Mouse (Mus musculus) neural tube, embryonic 15.5 days (tissue): Measurements from ENCODE around the gene Traf1. TPM values are rescaled to one million over a fixed set of nuclear protein-coding genes. Genes with fewer than 3 reads are reported as not detected.
A peak's percentile ranks its signal among the peaks of the same experiment; 100 is the strongest.

Experiments
- ATAC-seq: fragments of 200-750 bp; cut with Nextera tagmentation; 2 replicates; pipeline ENCODE4 v1.8.0; 2017; ENCODE audit warnings: mild to moderate bottlenecking, moderate TSS enrichment, moderate library complexity; ENCODE audit not compliant: low FRiP score
- H3K27ac ChIP-seq: fragments of 300-500 bp; sonication (generic); replicated peaks from 2 replicates; pipeline ENCODE4 v1.5.1; 2015; ENCODE audit warnings: mild to moderate bottlenecking, inconsistent platforms
- H3K27me3 ChIP-seq: fragments of 300-500 bp; sonication (generic); replicated peaks from 2 replicates; pipeline ENCODE4 v1.6.1; 2015; ENCODE audit warnings: inconsistent platforms
- H3K36me3 ChIP-seq: fragments of 300-500 bp; sonication (generic); 2 replicates; pipeline ENCODE4 v1.6.1; 2015; ENCODE audit warnings: inconsistent platforms
- H3K4me1 ChIP-seq: fragments of 300-500 bp; sonication (generic); 2 replicates; pipeline ENCODE4 v1.6.1; 2015; ENCODE audit warnings: inconsistent platforms
- H3K4me2 ChIP-seq: fragments of 300-500 bp; sonication (generic); 2 replicates; pipeline ENCODE4 v1.6.1; 2015; ENCODE audit warnings: inconsistent platforms, mild to moderate bottlenecking, moderate library complexity
- H3K4me3 ChIP-seq: fragments of 300-500 bp; sonication (generic); replicated peaks from 2 replicates; pipeline ENCODE4 v1.5.1; 2015; ENCODE audit warnings: mild to moderate bottlenecking, inconsistent platforms
- H3K9ac ChIP-seq: fragments of 300-500 bp; sonication (generic); replicated peaks from 2 replicates; pipeline ENCODE4 v1.6.1; 2015; ENCODE audit warnings: mild to moderate bottlenecking, inconsistent platforms
- H3K9me3 ChIP-seq: fragments of 300-500 bp; sonication (generic); replicated peaks from 2 replicates; pipeline ENCODE4 v1.6.1; 2016; ENCODE audit warnings: inconsistent platforms
- WGBS: fragments of 180-500 bp; shearing (Covaris S2); methylation state at CpG from one replicate; pipeline ENCODE4 v1.1.7; 2015; ENCODE audit warnings: mixed read lengths; 5-methylcytosine and 5-hydroxymethylcytosine counted together
- polyA plus RNA-seq: library from polyadenylated mRNA; unstranded; fragments of >200 nt; fragmentation: Nextera tagmentation; extraction: Ambion mirVana; gene quantifications from 2 replicates; pipeline ENCODE4 v1.2.1, GENCODE M21; 2015

Gene Traf1
- polyA plus RNA-seq, 1 experiment from 2014 or later: 3.9 TPM

DNA sequence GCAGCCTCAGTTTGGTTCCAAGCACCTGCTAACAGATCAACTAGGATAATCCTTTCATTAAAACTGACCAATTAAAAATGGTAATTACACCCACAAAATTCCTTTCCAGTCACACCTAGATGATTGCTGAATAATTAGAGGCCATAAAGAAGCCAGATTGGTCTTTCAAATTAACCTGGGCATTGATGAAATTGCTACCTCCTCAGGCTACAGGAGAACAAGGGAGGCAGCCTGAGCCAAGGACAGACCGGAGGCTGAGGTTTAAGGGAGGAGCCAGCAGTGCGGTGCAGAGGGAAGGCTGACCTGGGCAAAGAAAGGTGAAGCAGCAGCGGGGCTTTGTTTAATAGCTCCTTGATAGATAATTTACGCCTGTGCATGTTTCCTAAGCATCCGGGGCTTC lies 24.1 kb downstream of the Traf1 start:
- Histone ChIP-seq H3K36me3 (no peaks in the 10 kb centered on the region), H3K27me3 (no peaks in the 10 kb centered on the region; the same call in 1 of the 2 replicates), H3K4me3 (no peak overlapping the region), H3K4me2 (no peak overlapping the region), H3K27ac (no peak overlapping the region), H3K4me1 (peaks cover 13% of the 10 kb centered on the region), H3K9ac (no peak overlapping the region), H3K9me3 (no peaks in the 10 kb centered on the region)
- no peak for ATAC-seq
- 24% methylated on average over 5 of the region's 5 CpGs for WGBS

GRCm38 (mm10) chr2:34927320-34927719 lies 34.3 kb downstream of the Traf1 start:
- Histone ChIP-seq H3K36me3 (no peaks in the 10 kb centered on the region), H3K27ac (no peak overlapping the region), H3K27me3 (no peaks in the 10 kb centered on the region; the same call in 1 of the 2 replicates), H3K4me2 (no peak overlapping the region), H3K9me3 (no peaks in the 10 kb centered on the region), H3K4me3 (no peak overlapping the region), H3K9ac (no peak overlapping the region), H3K4me1 (no peaks in the 10 kb centered on the region)
- no peak for ATAC-seq
- WGBS: 84% methylated on average over 5 of the region's 5 CpGs

- Histone ChIP-seq H3K9me3 (no peaks in the 10 kb centered on the region), H3K36me3 (no peaks in the 10 kb centered on the region), H3K9ac (no peak overlapping the region), H3K4me3 (no peak overlapping the region), H3K4me1 (no peaks in the 10 kb centered on the region), H3K27me3 (no peaks in the 10 kb centered on the region; the same call in 1 of the 2 replicates), H3K27ac (no peak overlapping the region), H3K4me2 (no peak overlapping the region)
- 15% methylated on average over 2 of the region's 2 CpGs for WGBS
- no peak for ATAC-seq
These were observed 38.8 kb downstream of the Traf1 start for GRCm38 (mm10) chr2:34922729-34923128.

- no peaks in the 10 kb centered on the region for H3K36me3 ChIP-seq
- no peak overlapping the region for H3K4me3 ChIP-seq
- H3K4me1 ChIP-seq: no peaks in the 10 kb centered on the region
- no peak overlapping the region for H3K27ac ChIP-seq
- no peak overlapping the region for H3K9ac ChIP-seq
- H3K4me2 ChIP-seq: no peak overlapping the region
- WGBS: 66% methylated on average over 2 of the region's 2 CpGs
- peaks cover 5% of the 10 kb centered on the region for H3K27me3 ChIP-seq
- no peaks in the 10 kb centered on the region for H3K9me3 ChIP-seq
- ATAC-seq: no peak
These were observed 41.4 kb downstream of the Traf1 start for GRCm38 (mm10) chr2:34920144-34920543.

- peaks cover 19% of the 10 kb centered on the region for H3K4me1 ChIP-seq
- peaks cover 41% of the 10 kb centered on the region for H3K27me3 ChIP-seq
- no peak overlapping the region for H3K27ac ChIP-seq
- 53% methylated on average over 2 of the region's 2 CpGs for WGBS
- H3K4me3 ChIP-seq: no peak overlapping the region
- no peak for ATAC-seq
- H3K9ac ChIP-seq: no peak overlapping the region
- H3K4me2 ChIP-seq: peak overlapping the region; percentile 96
- no peaks in the 10 kb centered on the region for H3K9me3 ChIP-seq
- H3K36me3 ChIP-seq: no peaks in the 10 kb centered on the region
These were observed 46.5 kb downstream of the Traf1 start for GRCm38 (mm10) chr2:34915103-34915502.

- Histone ChIP-seq H3K36me3 (no peaks in the 10 kb centered on the region), H3K4me2 (peak overlapping the region; percentile 96), H3K4me1 (peaks cover 19% of the 10 kb centered on the region), H3K27ac (no peak overlapping the region), H3K9ac (no peak overlapping the region), H3K9me3 (no peaks in the 10 kb centered on the region), H3K27me3 (peaks cover 41% of the 10 kb centered on the region), H3K4me3 (no peak overlapping the region)
- ATAC-seq: 0 out of 2 replicates have a peak, but pooled peaks have one; percentile 12
- 23% methylated on average over 2 of the region's 2 CpGs for WGBS
These were observed 46.8 kb downstream of the Traf1 start for GRCm38 (mm10) chr2:34914823-34915082.

DNA sequence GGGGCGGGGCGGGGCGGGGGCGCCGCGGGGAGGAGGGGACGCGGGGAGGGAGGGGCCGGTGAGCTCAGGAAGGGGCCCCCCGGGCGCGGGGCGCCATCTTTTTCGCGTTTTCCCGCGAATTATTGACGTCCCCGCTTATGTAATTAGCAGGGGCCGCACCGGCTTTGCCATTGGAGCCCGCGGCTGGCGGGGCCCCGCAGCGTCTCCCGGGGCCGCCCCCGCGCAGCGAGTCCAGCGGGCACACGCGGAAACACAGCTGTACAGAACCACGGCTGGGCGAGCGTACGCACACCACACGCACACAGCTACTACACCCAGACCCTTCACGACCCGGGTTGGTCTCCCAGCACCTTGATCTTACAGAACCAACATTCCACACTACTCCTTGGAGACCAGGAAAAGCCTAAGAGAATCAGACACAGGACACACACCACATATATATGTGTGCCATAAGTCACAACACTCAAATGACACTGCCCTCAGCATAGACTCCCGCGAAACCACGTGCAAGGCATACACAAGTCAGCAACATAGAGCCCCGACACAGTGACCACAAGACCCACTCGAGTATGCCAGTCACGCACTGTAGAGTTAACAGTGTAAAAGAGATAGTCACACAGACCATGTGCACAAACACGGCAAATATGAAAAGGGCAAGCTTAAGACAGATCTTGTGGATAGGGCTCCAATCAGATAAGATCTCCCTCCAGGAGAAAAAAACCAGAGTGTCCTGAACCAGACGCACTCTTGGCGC lies 47.3 kb downstream of the Traf1 start:
- no peaks in the 10 kb centered on the region for H3K36me3 ChIP-seq
- peaks cover 41% of the 10 kb centered on the region for H3K27me3 ChIP-seq
- H3K9me3 ChIP-seq: no peaks in the 10 kb centered on the region
- peaks cover 19% of the 10 kb centered on the region for H3K4me1 ChIP-seq
- 2% methylated on average over 40 of the region's 50 CpGs for WGBS
- ATAC-seq: peak; percentile 76
- no peak overlapping the region for H3K27ac ChIP-seq
- peak overlapping the region; percentile 45 for H3K9ac ChIP-seq
- H3K4me3 ChIP-seq: peak overlapping the region; percentile 53
- H3K4me2 ChIP-seq: peak overlapping the region; percentile 96

DNA sequence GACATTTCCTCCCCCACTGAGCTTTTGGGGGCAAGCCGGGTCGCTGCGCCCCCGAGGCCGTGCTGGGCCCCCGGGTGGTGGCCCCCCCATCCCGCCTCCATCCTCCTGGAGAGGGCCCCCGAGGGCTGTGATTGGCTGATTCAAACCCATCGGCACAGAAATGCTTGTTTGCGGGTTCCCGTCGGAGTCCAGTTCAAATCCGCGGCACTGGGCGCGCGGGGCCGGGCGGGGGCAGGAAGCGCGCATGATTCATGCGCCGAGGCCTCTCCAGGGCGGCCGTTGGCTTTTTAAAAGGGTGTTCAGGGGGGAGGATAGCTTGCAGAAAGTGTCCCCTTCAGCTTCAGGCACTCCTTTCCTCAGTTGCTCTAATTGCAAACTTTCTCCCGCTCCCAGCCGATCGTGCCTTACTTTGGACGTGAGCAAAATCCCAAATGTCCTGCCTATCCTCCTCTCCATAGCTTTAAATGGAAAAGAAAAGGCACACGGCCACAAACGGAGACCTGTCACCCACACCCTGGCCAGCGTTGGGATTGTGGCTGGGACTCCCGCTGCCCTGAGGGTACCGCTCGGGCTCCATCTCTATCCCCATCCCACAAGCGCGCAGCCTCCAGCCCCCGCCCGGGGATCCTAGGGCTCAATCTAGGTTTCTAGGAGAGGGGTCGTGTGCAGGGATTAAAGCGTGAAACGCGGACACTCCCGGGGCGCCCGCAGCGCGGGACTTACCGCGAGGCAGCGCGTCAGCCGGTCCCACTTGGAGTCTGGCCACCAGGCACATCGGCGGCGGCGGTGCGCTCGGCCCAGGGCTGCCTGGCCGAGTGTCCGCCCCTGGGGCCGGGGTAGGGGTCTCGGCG lies 48.1 kb downstream of the Traf1 start, which contains the start of gene Phf19:
Gene Phf19, minus strand, starts transcription at position 809 of the 851 bp plus-strand sequence.
- Histone ChIP-seq H3K4me1 (peaks cover 19% of the 10 kb centered on the region), H3K4me2 (peak within 1 kb of the TSS; percentile 96), H3K27ac (no peak within 1 kb of the TSS), H3K4me3 (peak within 1 kb of the TSS; percentile 53), H3K9ac (peak within 1 kb of the TSS; percentile 45), H3K9me3 (no peaks in the 10 kb centered on the region), H3K36me3 (no peaks in the 10 kb centered on the region), H3K27me3 (peaks cover 41% of the 10 kb centered on the region)
- under 1% methylated on average over 53 of the region's 64 CpGs for WGBS
- peak; percentile 7; the same call in 1 of the 2 replicates for ATAC-seq

- 43% methylated on average over 7 of the region's 7 CpGs for WGBS
- Histone ChIP-seq H3K27ac (no peak overlapping the region), H3K4me2 (peak overlapping the region; percentile 96), H3K4me1 (peaks cover 19% of the 10 kb centered on the region), H3K4me3 (peak overlapping the region; percentile 53), H3K27me3 (peaks cover 41% of the 10 kb centered on the region), H3K9me3 (no peaks in the 10 kb centered on the region), H3K36me3 (no peaks in the 10 kb centered on the region), H3K9ac (no peak overlapping the region)
- ATAC-seq: no peak
These were observed 49.0 kb downstream of the Traf1 start for GRCm38 (mm10) chr2:34912613-34913012.

GRCm38 (mm10) chr2:34911871-34912270 lies 49.7 kb downstream of the Traf1 start:
- no peak overlapping the region for H3K9ac ChIP-seq
- no peaks in the 10 kb centered on the region for H3K36me3 ChIP-seq
- peaks cover 41% of the 10 kb centered on the region for H3K27me3 ChIP-seq
- H3K27ac ChIP-seq: no peak overlapping the region
- no peaks in the 10 kb centered on the region for H3K9me3 ChIP-seq
- no peak overlapping the region for H3K4me3 ChIP-seq
- ATAC-seq: no peak
- peaks cover 19% of the 10 kb centered on the region for H3K4me1 ChIP-seq
- 85% methylated on average over 5 of the region's 5 CpGs for WGBS
- no peak overlapping the region for H3K4me2 ChIP-seq

DNA sequence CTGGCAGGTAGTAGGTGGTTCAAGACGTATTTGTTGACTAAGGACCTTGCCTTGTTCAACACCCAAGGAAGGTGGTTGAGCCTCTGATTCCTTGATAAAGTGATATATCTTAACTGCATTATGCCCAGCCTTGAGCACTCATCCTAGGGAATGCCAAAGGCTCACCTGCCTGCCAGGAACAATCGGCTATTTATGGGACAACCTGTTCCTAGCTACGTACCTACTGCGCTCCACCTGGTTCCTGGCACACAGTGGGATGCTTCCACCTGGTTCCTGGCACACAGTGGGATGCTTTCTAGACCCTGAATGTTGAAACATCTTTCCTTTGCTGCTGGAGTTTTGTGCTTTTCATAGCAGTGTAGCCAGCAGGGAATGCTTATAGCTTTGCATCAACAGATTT lies 51.9 kb downstream of the Traf1 start:
- Histone ChIP-seq H3K36me3 (no peaks in the 10 kb centered on the region), H3K27me3 (peaks cover 32% of the 10 kb centered on the region), H3K4me3 (no peak overlapping the region), H3K4me1 (peaks cover 24% of the 10 kb centered on the region), H3K9ac (no peak overlapping the region), H3K27ac (no peak overlapping the region), H3K4me2 (no peak overlapping the region), H3K9me3 (no peaks in the 10 kb centered on the region)
- 88% methylated on average over 4 of the region's 4 CpGs for WGBS
- no peak for ATAC-seq
